In the genomic region with DNA sequence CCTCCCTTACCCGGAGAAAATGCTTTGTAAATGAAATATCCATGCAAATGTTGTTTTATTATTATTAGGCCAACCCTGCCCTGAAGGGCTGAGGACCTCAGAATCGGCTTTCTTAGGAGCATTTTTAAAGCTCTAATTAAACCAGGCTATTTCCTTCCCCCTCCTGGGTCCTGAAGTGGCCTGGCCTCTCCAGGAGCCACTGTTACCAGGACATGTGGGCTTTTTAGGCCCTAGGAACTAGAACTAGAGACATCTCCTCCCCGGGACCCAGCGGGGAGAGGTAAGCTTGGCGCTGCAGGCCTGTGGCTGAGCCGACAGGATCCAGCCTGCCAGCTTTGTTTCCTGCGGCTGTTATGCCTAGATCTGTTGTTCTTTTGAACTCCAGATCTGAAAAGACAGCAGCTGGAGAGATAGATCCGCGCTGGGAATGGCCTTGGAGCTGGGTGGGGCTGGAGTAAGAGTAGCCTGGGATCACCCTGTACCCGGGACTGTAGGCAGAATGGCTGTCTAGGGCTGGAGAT, we compare ENCODE assay signal across 9 mouse cellular contexts. TPM values are rescaled to one million over a fixed set of nuclear protein-coding genes. Genes with fewer than 3 reads are reported as not detected.
DNase-seq lines count a peak whose midpoint lies in the region; ATAC-seq and TF ChIP-seq lines count a peak whose summit lies in the region.
"Had no signal": no experiment of that assay in that cellular context is flagged by ENCODE, and none has a peak within 500 bp of the region (broad histone marks: within the 10 kb centered on the region; RNA-seq: fewer than 3 reads in every experiment).

No protein-coding gene starts in this region.

- H3K27me3 ChIP-seq in heart, adult 2 months (ENCODE audit: control insufficient read depth, insufficient read depth, low read length), result no peaks in the 10 kb centered on the region
- 0 out of 2 replicates have a peak, but pooled peaks cover 3% of the 10 kb centered on the region for H3K27me3 ChIP-seq in midbrain, embryonic 15.5 days (replicated peaks)

- no peak for TF ChIP-seq EP300 in heart, adult 2 months (IDR thresholded peaks at IDR 0.05; ENCODE audit: insufficient read depth, low read depth, low read length)

- H3K4me3 ChIP-seq in heart, adult 2 months, result no peak overlapping the region
- peak overlapping the region; percentile 20 to 50 for H3K4me3 ChIP-seq in ES-E14 (ENCODE audit: insufficient read depth in 1 of 2, low read depth in 1 of 2, low read length in 2 of 2, poor library complexity in 1 of 2, severe bottlenecking in 1 of 2)
- H3K4me3 ChIP-seq in midbrain, embryonic 15.5 days, result no peak overlapping the region

- WGBS in heart, adult 2 months, result 23% methylated on average over 10 of the region's 10 CpGs
- 1% methylated on average over 10 of the region's 10 CpGs for WGBS in midbrain, embryonic 15.5 days

- peak; percentile 22 for ATAC-seq in midbrain, embryonic 15.5 days (replicated peaks)

- in situ Hi-C loops in ES-E14 (cut with MboI; ENCODE audit: low sequenced_read_pairs in 2 of 2, unreplicated experiment in 2 of 2), result no loop called here

- no peaks in the 10 kb centered on the region for H3K9me3 ChIP-seq in ES-E14 (ENCODE audit: control insufficient read depth, insufficient read depth, low read depth, low read length)
- no peaks in the 10 kb centered on the region for H3K9me3 ChIP-seq in midbrain, embryonic 15.5 days

- TF ChIP-seq POLR2A in heart, adult 2 months (IDR thresholded peaks at IDR 0.05; ENCODE audit: insufficient read depth, low read depth, low read length), result no peak

- peaks cover 8% of the 10 kb centered on the region for H3K4me1 ChIP-seq in heart, adult 2 months (ENCODE audit: control insufficient read depth, insufficient read depth, low read length)
- H3K4me1 ChIP-seq in ES-E14 (ENCODE audit: control insufficient read depth in 2 of 2, insufficient read depth in 2 of 2, low read length in 2 of 2, poor library complexity in 1 of 2), result peaks cover 5 to 23% of the 10 kb centered on the region in 2 experiments; a peak in 3 of 4 replicates
- peaks cover 19% of the 10 kb centered on the region for H3K4me1 ChIP-seq in midbrain, embryonic 15.5 days

- no peaks in the 10 kb centered on the region for H3K36me3 ChIP-seq in heart, adult 2 months (ENCODE audit: control insufficient read depth, insufficient read depth, low read length)
- H3K36me3 ChIP-seq in ES-E14 (ENCODE audit: control insufficient read depth, insufficient read depth, low read length, poor library complexity, severe bottlenecking), result no peaks in the 10 kb centered on the region; the same call in 1 of the 2 replicates
- no peaks in the 10 kb centered on the region for H3K36me3 ChIP-seq in midbrain, embryonic 15.5 days (replicated peaks)

- peak overlapping the region; percentile 24; the same call in 1 of the 2 replicates for H3K9ac ChIP-seq in heart, adult 2 months (ENCODE audit: low read depth, low read length)
- peak overlapping the region; percentile 67 for H3K9ac ChIP-seq in ES-E14 (ENCODE audit: insufficient read depth, low read depth, low read length, poor library complexity, severe bottlenecking)
- peak overlapping the region; percentile 32; the same call in 1 of the 2 replicates for H3K9ac ChIP-seq in midbrain, embryonic 15.5 days

- no peak overlapping the region; the same call in 1 of the 2 replicates for H3K4me2 ChIP-seq in midbrain, embryonic 15.5 days

- TF ChIP-seq CTCF in heart, adult 2 months (IDR thresholded peaks at IDR 0.05), result no peak

- DNase-seq in heart, adult 2 months, result no peak
- DNase-seq in heart, postnatal 25 days (ENCODE audit: low spot score), result no peak
- peak; percentile 88 for DNase-seq in ES-E14 (ENCODE audit: low read depth, low spot score)
- peak; percentile 18 for DNase-seq in forelimb bud, embryonic 11.5 days (ENCODE audit: low read depth, low spot score)
- DNase-seq in spleen, adult 12 weeks (ENCODE audit: low spot score), result no peak
- no peak for DNase-seq in gastrocnemius, postnatal 10 days
- no peak for DNase-seq in ovary, postnatal 14 days (ENCODE audit: low spot score)

- intact Hi-C loops in heart, adult 2 months (cut with DNase I), result loop anchor here (2.0 kb wide), 1 partner anchor 40 kb away; a partner anchor contains a TSS
- intact Hi-C loops in heart, postnatal 25 days (cut with DNase I), result no loop called here

- no peaks in the 10 kb centered on the region for H3K79me2 ChIP-seq in heart, adult 2 months (replicated peaks; ENCODE audit: control insufficient read depth, insufficient read depth, low read length)

- peak overlapping the region; percentile 58 for H3K27ac ChIP-seq in heart, adult 2 months
- H3K27ac ChIP-seq in ES-E14 (ENCODE audit: insufficient read depth, low read depth, low read length, poor library complexity, severe bottlenecking), result peak overlapping the region; percentile 99
- peak overlapping the region; percentile 65 for H3K27ac ChIP-seq in midbrain, embryonic 15.5 days

TF ChIP-seq in ES-E14, 5 proteins besides CTCF, POLR2A, EP300 and RAD21:
- TF ChIP-seq MAFK (IDR thresholded peaks at IDR 0.05; ENCODE audit: insufficient read depth, low read depth, low read length), result no peak
- TF ChIP-seq ZC3H11A (IDR thresholded peaks at IDR 0.05; ENCODE audit: borderline replicate concordance, low read depth, low read length), result no peak
- TF ChIP-seq HCFC1 (IDR thresholded peaks at IDR 0.05; ENCODE audit: borderline replicate concordance, insufficient read depth, low read length), result no peak
- no peak for TF ChIP-seq ZNF384 (IDR thresholded peaks at IDR 0.05; ENCODE audit: low read depth, low read length)
- no peak for TF ChIP-seq CHD2 (IDR thresholded peaks at IDR 0.05; ENCODE audit: low read depth, low read length)
TF ChIP-seq in ES-E14: peak in this region for 0.

RNA-seq across cellular contexts. Expression of a gene that starts 0.5 kb away (rescaled TPM):
- total RNA-seq in heart, adult 2 months (2021), result not detected
- polyA plus RNA-seq in heart, adult 2 months (2012; rRNA removed), result 0.18 TPM in 1 of 2 replicates, not detected in the other
- total RNA-seq in heart, postnatal 25 days (2021), result not detected
- 19.6 and 35.0 TPM in 2 replicates for total RNA-seq in ES-E14 (2012; rRNA removed)
- 0.22 and 0.73 TPM in 2 replicates for polyA plus RNA-seq in midbrain, embryonic 15.5 days (2015; fragmentation: Nextera tagmentation; extraction: Ambion mirVana)
- not detected for total RNA-seq in gastrocnemius, postnatal 10 days (2021)
- polyA plus RNA-seq: small intestine, adult 2 months had no signal

RNA-seq across cellular contexts. Expression of a gene that starts 26.1 kb away (rescaled TPM):
- 1 to 10 TPM; 5.8 to 6.4 TPM for total RNA-seq in heart, adult 2 months (2021)
- 4.7 and 7.8 TPM in 2 replicates for polyA plus RNA-seq in heart, adult 2 months (2012; rRNA removed)
- total RNA-seq in heart, postnatal 25 days (2021), result 1 to 10 TPM; 6.0 to 7.1 TPM
- total RNA-seq in ES-E14 (2012; rRNA removed), result 33.1 and 38.5 TPM in 2 replicates
- polyA plus RNA-seq in midbrain, embryonic 15.5 days (2015; fragmentation: Nextera tagmentation; extraction: Ambion mirVana), result 30.3 and 30.7 TPM in 2 replicates
- 10 to 100 TPM in 1 of 2 experiments, 1 to 10 TPM in 1; 7.3 to 10.9 TPM for total RNA-seq in gastrocnemius, postnatal 10 days (2021)

RNA-seq across cellular contexts. Expression of a gene that starts 26.4 kb away (rescaled TPM):
- 10 to 100 TPM; 15.3 to 16.4 TPM for total RNA-seq in heart, adult 2 months (2021)
- polyA plus RNA-seq in heart, adult 2 months (2012; rRNA removed), result 10.7 and 12.4 TPM in 2 replicates
- 10 to 100 TPM; 13.9 to 15.0 TPM for total RNA-seq in heart, postnatal 25 days (2021)
- 13.8 and 18.0 TPM in 2 replicates for total RNA-seq in ES-E14 (2012; rRNA removed)
- polyA plus RNA-seq in midbrain, embryonic 15.5 days (2015; fragmentation: Nextera tagmentation; extraction: Ambion mirVana), result 42.9 and 43.1 TPM in 2 replicates
- 10 to 100 TPM; 34.8 to 37.9 TPM for total RNA-seq in gastrocnemius, postnatal 10 days (2021)

RNA-seq across cellular contexts. Expression of a gene that starts 41.4 kb away (rescaled TPM):
- 10 to 100 TPM; 20.6 to 23.2 TPM for total RNA-seq in heart, adult 2 months (2021)
- polyA plus RNA-seq in heart, adult 2 months (2012; rRNA removed), result 12.3 and 12.9 TPM in 2 replicates
- total RNA-seq in heart, postnatal 25 days (2021), result 10 to 100 TPM; 12.5 to 17.7 TPM
- 17.8 and 20.7 TPM in 2 replicates for total RNA-seq in ES-E14 (2012; rRNA removed)
- polyA plus RNA-seq in midbrain, embryonic 15.5 days (2015; fragmentation: Nextera tagmentation; extraction: Ambion mirVana), result 72.0 and 72.4 TPM in 2 replicates
- 10 to 100 TPM; 19.1 to 22.0 TPM for total RNA-seq in gastrocnemius, postnatal 10 days (2021)

Comparison
In these comparisons a context has a peak if more than half of its experiments do, and no peak if none do; other contexts are left out.
1. DNase-seq: peak in ES-E14 (single experiment) and forelimb bud, embryonic 11.5 days (single experiment); none in heart, adult 2 months (0 of 2), heart, postnatal 25 days (single experiment), spleen, adult 12 weeks (single experiment), gastrocnemius, postnatal 10 days (single experiment) and ovary, postnatal 14 days (single experiment).
2. H3K4me3 ChIP-seq: peak in ES-E14 (2 of 2); none in heart, adult 2 months (single experiment) and midbrain, embryonic 15.5 days (single experiment).
3. RNA of a gene that starts 0.5 kb away (total RNA-seq): 19.6 to 35.0 TPM in ES-E14; not detected in gastrocnemius, postnatal 10 days, not detected in heart, postnatal 25 days and not detected in heart, adult 2 months; every median in the first group is over 10 times any median in the second.
4. Peak in every context shown above with its lines, with median percentiles within 50 percentile points of each other: H3K27ac ChIP-seq and H3K9ac ChIP-seq.